Mouse (Mus musculus) spleen, adult 2 months (tissue): ENCODE measurements around the gene Stim2. TPM values are rescaled to one million over a fixed set of nuclear protein-coding genes. Genes with fewer than 3 reads are reported as not detected.

Source experiments
- DNase-seq, 2 experiments: peaks; one replicate each; pipeline versions ENCODE4 v3.0.0 to v3.0.0-alpha.2; 2012 to 2021; ENCODE audit warnings: low spot score in 2 of 2, low read depth in 1 of 2
- H3K27ac ChIP-seq: fragments of 200-500 bp; 2 replicates; pipeline ENCODE4 v1.5.1; 2012; ENCODE audit warnings: low read length, inconsistent platforms; ENCODE audit not compliant: insufficient read depth
- H3K27me3 ChIP-seq: fragments of 200-500 bp; 2 replicates; pipeline ENCODE4 v1.6.1; 2012; ENCODE audit warnings: mild to moderate bottlenecking, moderate library complexity, low read length, inconsistent platforms; ENCODE audit not compliant: control insufficient read depth, insufficient read depth
- H3K36me3 ChIP-seq: fragments of 200-500 bp; 2 replicates; pipeline ENCODE4 v1.6.1; 2012; ENCODE audit warnings: mild to moderate bottlenecking, low read length, inconsistent platforms; ENCODE audit not compliant: control insufficient read depth, insufficient read depth
- H3K4me1 ChIP-seq: fragments of 200-500 bp; 2 replicates; pipeline ENCODE4 v1.6.1; 2011; ENCODE audit warnings: inconsistent platforms; ENCODE audit not compliant: control insufficient read depth, insufficient read depth, insufficient read length
- H3K4me3 ChIP-seq: fragments of 200-500 bp; 2 replicates; pipeline ENCODE4 v1.5.1; 2011; ENCODE audit warnings: mild to moderate bottlenecking, inconsistent platforms; ENCODE audit not compliant: insufficient read depth, insufficient read length; ENCODE audit errors: extremely low read depth
- CTCF ChIP-seq: fragments of 200-500 bp; IDR thresholded peaks from 2 replicates; pipeline ENCODE4 v1.5.1; 2011; ENCODE audit warnings: mild to moderate bottlenecking, inconsistent platforms; ENCODE audit not compliant: insufficient read depth, insufficient read length, insufficient replicate concordance; ENCODE audit errors: extremely low read depth
- POLR2A ChIP-seq: fragments of 200-500 bp; IDR thresholded peaks from 2 replicates; pipeline ENCODE4 v1.6.1; 2011; ENCODE audit warnings: low read depth, low read length, inconsistent platforms
- WGBS: fragments of 180-500 bp; shearing (Covaris S2); methylation state at CpG from one replicate; pipeline ENCODE4 v1.1.7; 2018; 5-methylcytosine and 5-hydroxymethylcytosine counted together
- polyA plus RNA-seq: library from polyadenylated mRNA; depleted of rRNA; stranded (reverse); fragments of >200 nt; gene quantifications from 2 replicates; pipeline ENCODE4 v1.2.3, GENCODE M21; 2012

Gene Stim2
- polyA plus RNA-seq, 1 experiment = 12.6 TPM

DNA sequence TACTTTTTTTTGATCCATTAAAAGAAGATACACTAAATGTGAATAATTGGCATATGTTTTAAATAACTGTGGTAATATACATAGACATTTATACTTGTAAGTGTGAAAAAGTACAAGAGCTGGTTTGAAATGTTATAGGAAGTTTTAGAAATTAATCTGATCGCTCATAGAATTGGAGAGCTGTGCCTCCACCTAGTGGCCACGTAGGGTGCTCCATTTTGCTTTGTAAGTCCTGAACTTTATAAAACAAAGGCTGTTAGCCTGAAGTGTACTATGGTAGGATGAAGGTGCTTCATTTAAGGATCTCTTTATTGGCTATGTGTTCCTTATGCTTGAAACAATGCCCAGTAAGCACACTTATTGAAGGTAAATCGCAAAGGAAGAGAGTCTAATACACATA lies 115.0 kb downstream of the Stim2 start:
- 27% methylated on average over 3 of the region's 3 CpGs for WGBS
- H3K4me1 ChIP-seq = no peaks in the 10 kb centered on the region
- no peaks in the 10 kb centered on the region for H3K27me3 ChIP-seq
- TF ChIP-seq POLR2A = no peak
- peak; percentile 46; the same call in 1 of the 2 replicates for TF ChIP-seq CTCF
- peaks cover 12% of the 10 kb centered on the region for H3K36me3 ChIP-seq
- H3K27ac ChIP-seq = no peak overlapping the region
- DNase-seq = peak; percentile 26 to 53
- no peak overlapping the region for H3K4me3 ChIP-seq

DNA sequence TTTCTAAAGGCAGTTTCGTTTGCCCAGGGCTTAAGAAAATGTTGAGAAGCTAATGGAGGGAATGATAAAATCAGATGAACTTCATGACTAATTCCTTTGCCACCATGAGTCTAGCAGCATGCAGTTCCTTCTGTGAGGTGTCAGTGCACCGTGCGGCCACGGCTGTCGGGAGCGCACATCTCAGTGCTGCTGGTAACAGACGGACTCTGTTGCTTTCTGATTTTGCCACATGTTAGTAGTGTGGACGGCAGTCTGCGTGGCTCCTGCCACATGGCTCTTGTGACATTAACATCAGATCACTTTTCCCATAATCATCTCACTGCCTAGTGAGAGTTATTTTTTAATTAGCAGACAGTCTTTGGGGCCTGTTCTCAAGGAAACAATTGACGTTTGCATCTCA lies 118.2 kb downstream of the Stim2 start:
- no peak overlapping the region for H3K4me3 ChIP-seq
- WGBS = 94% methylated on average over 10 of the region's 10 CpGs
- no peak overlapping the region for H3K27ac ChIP-seq
- H3K4me1 ChIP-seq = no peaks in the 10 kb centered on the region
- no peaks in the 10 kb centered on the region for H3K27me3 ChIP-seq
- TF ChIP-seq POLR2A = no peak
- TF ChIP-seq CTCF = no peak
- DNase-seq = no peak
- peaks cover 14% of the 10 kb centered on the region for H3K36me3 ChIP-seq

DNA sequence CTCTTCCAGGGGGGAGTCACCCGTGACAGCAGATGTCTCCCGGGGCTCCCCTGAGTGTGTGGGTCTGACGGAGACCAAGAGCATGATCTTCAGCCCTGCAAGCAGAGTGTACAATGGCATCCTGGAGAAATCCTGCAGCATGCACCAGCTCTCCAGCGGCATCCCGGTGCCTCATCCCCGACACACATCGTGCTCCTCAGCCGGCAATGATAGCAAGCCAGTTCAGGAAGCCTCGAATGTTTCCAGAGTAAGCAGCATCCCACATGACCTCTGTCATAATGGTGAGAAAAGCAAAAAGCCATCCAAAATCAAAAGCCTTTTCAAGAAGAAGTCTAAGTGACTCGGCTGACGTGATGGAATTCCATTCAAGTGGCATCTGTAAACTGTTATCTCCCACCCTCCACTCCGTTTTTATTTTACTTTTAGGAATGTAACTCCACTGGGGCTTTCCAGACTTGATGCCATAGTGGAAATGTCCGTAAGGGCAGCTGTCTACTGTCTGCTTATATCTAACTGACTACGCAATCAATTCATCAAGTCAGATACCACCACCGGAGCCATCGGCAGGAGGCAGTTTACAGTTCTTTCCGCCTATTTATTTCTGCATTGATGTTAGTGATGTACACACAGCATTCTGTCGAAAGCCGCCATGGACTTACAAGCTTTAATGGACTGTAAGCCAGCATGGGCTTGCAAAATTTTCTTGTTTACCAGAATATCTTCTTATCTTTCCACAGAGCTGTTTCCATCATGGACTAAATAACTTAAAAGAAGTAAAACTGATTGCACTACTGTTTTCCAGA lies 120.3 kb downstream of the Stim2 start:
- no peak overlapping the region for H3K27ac ChIP-seq
- H3K27me3 ChIP-seq = no peaks in the 10 kb centered on the region
- WGBS = 94% methylated on average over 19 of the region's 19 CpGs
- TF ChIP-seq CTCF (no peak), POLR2A (no peak)
- H3K36me3 ChIP-seq = peaks cover 14% of the 10 kb centered on the region
- no peaks in the 10 kb centered on the region for H3K4me1 ChIP-seq
- no peak for DNase-seq
- no peak overlapping the region for H3K4me3 ChIP-seq

DNA sequence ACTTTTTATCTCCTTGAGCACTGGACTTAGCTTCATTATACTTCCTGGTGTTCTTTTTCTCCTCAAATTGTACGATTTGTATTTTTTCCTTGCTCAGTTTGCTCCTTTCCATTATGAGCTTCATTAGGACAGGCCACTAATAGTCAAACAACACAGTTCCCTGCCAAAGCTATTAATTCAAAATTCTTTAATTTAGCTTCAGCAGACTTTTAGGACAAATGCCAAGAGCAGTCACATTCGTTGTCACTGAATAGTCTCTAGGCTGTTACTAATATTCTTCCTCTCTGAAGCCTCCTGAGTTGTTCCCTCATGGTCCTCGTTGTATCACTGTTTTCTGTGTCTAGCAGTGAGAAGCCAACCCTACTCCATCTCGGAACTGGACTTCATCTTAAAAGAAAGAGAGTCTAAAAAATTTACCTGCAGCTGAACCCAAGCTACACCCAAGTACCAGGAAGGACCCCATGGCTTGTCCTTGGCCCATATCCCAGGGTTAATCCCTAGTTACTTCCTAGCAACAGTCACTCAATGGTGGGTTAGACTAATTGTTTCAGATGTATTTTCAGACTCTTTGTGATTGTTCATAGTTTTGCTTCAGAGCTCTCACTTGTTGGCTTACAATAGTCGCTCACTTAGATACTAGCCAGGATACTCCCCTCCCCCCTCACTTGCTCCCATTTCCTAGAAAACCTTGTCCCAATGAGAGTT lies 149.9 kb downstream of the Stim2 start:
- DNase-seq = no peak
- Histone ChIP-seq H3K4me1 (no peaks in the 10 kb centered on the region; the same call in 1 of the 2 replicates), H3K27me3 (no peaks in the 10 kb centered on the region), H3K36me3 (no peaks in the 10 kb centered on the region), H3K4me3 (no peak overlapping the region), H3K27ac (no peak overlapping the region)
- no peak for TF ChIP-seq CTCF
- TF ChIP-seq POLR2A = no peak
- WGBS = 85% methylated on average over 5 of the region's 5 CpGs

DNA sequence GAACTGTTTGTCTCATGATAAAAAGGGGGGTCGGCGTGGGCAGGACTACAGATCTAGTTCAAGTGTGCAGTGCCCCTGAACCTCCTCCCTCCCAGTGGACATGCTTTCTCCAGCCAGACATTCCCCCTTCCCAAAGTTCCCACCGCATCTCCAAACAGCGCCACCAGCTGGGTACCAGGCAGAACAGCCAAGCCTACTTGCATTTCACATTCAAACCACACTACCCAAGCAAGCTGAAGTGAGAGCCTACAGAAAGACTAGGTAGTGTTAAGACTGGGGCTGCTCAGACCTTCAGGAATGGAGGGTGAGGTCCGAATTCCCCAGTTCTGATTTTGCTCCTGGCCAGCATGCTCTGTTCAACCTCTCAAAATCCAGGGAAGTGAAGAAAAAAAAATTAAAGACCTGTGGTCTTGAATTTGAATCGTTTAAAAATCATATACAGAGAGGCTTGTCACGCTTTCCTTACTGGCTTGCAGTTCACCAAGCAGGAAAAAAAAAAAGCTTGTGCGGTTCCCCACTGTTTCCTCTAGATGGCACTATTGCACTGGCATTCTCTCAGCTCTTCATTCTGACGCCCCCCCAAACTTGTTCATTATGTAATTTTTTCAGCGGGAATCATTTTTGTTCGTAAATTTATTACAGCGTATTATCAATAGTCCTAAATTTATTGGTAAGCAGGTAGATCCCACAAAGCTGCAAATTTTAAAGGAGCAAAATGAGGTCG lies 156.4 kb downstream of the Stim2 start:
- 23% methylated on average over 13 of the region's 13 CpGs for WGBS
- TF ChIP-seq POLR2A (no peak), CTCF (peak; percentile 30; the same call in 1 of the 2 replicates)
- no peak overlapping the region for H3K27ac ChIP-seq
- H3K27me3 ChIP-seq = no peaks in the 10 kb centered on the region
- no peaks in the 10 kb centered on the region; the same call in 1 of the 2 replicates for H3K4me1 ChIP-seq
- no peak overlapping the region for H3K4me3 ChIP-seq
- no peak for DNase-seq
- no peaks in the 10 kb centered on the region for H3K36me3 ChIP-seq

DNA sequence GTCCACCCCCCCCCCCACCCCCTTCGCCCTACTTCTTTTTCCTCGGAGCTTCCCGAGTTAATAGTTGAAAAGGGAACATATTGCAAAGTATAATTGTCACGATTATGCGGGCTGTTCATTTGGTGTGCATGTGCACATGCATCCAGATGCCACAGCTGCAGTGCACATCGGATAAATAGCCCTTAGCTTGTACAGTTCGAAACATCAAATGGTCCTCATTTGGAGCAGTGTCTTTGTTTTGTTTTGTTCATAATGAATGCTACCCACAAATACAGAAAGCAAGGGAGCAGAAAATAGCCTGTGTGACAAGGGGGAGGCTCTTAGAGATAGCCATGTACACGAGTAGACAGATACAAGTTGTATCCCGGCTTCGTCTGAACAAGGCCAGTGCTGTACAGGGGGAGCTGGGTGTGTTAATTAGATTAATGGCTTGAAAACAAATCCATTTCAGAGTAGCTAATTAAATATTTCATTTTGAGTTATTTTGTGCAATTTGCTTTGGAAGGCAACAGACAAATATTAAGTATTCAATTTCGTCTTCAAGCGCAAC lies 157.0 kb downstream of the Stim2 start:
- TF ChIP-seq CTCF (no peak), POLR2A (no peak)
- Histone ChIP-seq H3K36me3 (no peaks in the 10 kb centered on the region), H3K4me1 (no peaks in the 10 kb centered on the region; the same call in 1 of the 2 replicates), H3K4me3 (no peak overlapping the region), H3K27me3 (no peaks in the 10 kb centered on the region), H3K27ac (no peak overlapping the region)
- DNase-seq = no peak
- WGBS = 59% methylated on average over 12 of the region's 12 CpGs
